Mouse (Mus musculus) liver, embryonic 11.5 days (tissue): ENCODE data around the gene Akt1. TPM values are rescaled to one million over a fixed set of nuclear protein-coding genes. Genes with fewer than 3 reads are reported as not detected.
A peak's percentile ranks its signal among the peaks of the same experiment; 100 is the strongest.

Experiments
- ATAC-seq: fragments of 200-750 bp; cut with Nextera tagmentation; replicated peaks from 2 replicates; pipeline ENCODE4 v1.8.0; 2017; ENCODE audit warnings: moderate number of reproducible peaks, mild to moderate bottlenecking, moderate TSS enrichment, moderate library complexity; ENCODE audit not compliant: low FRiP score
- DNase-seq: peaks from one replicate; pipeline ENCODE4 v3.0.0-alpha.2; 2017; ENCODE audit warnings: low spot score
- H3K27ac ChIP-seq: fragments of 300-500 bp; sonication (generic); 2 replicates; pipeline ENCODE4 v1.5.1; 2014; ENCODE audit warnings: mild to moderate bottlenecking, low read depth, low read length, control low read depth
- H3K27me3 ChIP-seq: fragments of 300-500 bp; sonication (generic); replicated peaks from 2 replicates; pipeline ENCODE4 v1.6.1; 2014; ENCODE audit warnings: low read length, mixed read lengths; ENCODE audit not compliant: control insufficient read depth, insufficient read depth
- H3K36me3 ChIP-seq: fragments of 300-500 bp; sonication (generic); 2 replicates; pipeline ENCODE4 v1.6.1; 2014; ENCODE audit warnings: mild to moderate bottlenecking, low read length, moderate library complexity, mixed read lengths; ENCODE audit not compliant: control insufficient read depth, insufficient read depth
- H3K4me1 ChIP-seq: fragments of 300-500 bp; sonication (generic); replicated peaks from 2 replicates; pipeline ENCODE4 v1.6.1; 2014; ENCODE audit warnings: low read length, mixed read lengths; ENCODE audit not compliant: control insufficient read depth, insufficient read depth
- H3K4me2 ChIP-seq: fragments of 300-500 bp; sonication (generic); 2 replicates; pipeline ENCODE4 v1.6.1; 2014; ENCODE audit warnings: mild to moderate bottlenecking, control low read depth, moderate library complexity
- H3K4me3 ChIP-seq: fragments of 300-500 bp; sonication (generic); 2 replicates; pipeline ENCODE4 v1.5.1; 2014; ENCODE audit warnings: low read depth, low read length, control low read depth
- H3K9ac ChIP-seq: fragments of 300-500 bp; sonication (generic); 2 replicates; pipeline ENCODE4 v1.6.1; 2014; ENCODE audit warnings: low read depth, low read length, control low read depth
- H3K9me3 ChIP-seq: fragments of 300-500 bp; sonication (generic); 2 replicates; pipeline ENCODE4 v1.6.1; 2016; ENCODE audit warnings: low read length, inconsistent platforms, mixed read lengths; ENCODE audit not compliant: control insufficient read depth
- WGBS: fragments of 180-500 bp; shearing (Covaris S2); extraction: QIAGEN DNeasy Blood & Tissue Kit; methylation state at CpG from one replicate; pipeline ENCODE4 v1.1.7; 2014; 5-methylcytosine and 5-hydroxymethylcytosine counted together
- polyA plus RNA-seq: library from polyadenylated mRNA; unstranded; fragments of >200 nt; fragmentation: Nextera tagmentation; extraction: Ambion mirVana; gene quantifications from 2 replicates; pipeline ENCODE4 v1.2.1, GENCODE M21; 2014

Akt1 gene
- polyA plus RNA-seq, 1 experiment from 2014 or later = 62.9 TPM

- H3K27me3 ChIP-seq = peaks cover 15% of the 10 kb centered on the region
- H3K36me3 ChIP-seq = no peaks in the 10 kb centered on the region
- no peaks in the 10 kb centered on the region for H3K9me3 ChIP-seq
- no peak for ATAC-seq
- H3K4me3 ChIP-seq = no peak overlapping the region
- H3K9ac ChIP-seq = no peak overlapping the region
- WGBS = 51% methylated on average over 3 of the region's 3 CpGs
- no peak for DNase-seq
- no peak overlapping the region for H3K27ac ChIP-seq
- H3K4me2 ChIP-seq = no peak overlapping the region
- H3K4me1 ChIP-seq = peaks cover 53% of the 10 kb centered on the region
These were observed 52.8 kb downstream of the Akt1 start for GRCm38 (mm10) chr12:112621900-112622299.

DNA sequence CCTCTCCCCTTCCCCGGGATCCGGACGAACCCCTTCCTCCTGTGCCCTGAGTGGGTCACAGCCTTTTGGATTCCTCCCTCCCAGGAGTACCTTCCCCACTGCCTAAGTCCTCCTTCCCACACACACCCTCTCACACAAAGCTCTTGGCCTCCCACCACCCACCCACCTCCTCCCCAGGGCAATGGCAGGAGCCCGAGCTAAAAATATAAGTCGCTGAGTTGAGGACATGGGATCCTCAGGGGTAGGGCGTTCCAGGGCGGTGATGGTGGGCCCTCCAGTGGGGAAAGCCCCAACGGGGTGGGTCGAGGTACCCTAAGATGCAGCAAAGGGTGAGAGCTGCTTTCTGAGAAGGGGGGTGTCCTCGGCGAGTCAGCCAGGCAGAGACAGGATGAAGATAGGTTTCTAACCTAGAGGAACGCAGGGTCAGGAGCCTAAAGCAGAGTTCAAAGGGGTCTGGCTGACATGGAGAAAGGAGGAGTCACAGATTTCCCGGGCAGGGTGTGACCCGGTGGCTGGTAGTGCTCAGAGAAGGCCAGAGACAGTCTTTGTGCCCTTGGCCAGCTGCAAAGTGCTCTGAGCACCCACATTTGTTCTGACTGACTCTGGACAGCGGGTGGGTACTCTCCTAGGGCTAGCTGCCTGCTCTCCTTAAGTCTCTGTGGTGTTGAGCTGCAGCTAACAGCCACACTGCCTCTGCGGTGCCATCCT lies 54.2 kb downstream of the Akt1 start:
- no peak overlapping the region for H3K27ac ChIP-seq
- peak overlapping the region; percentile 72 for H3K9ac ChIP-seq
- H3K4me2 ChIP-seq = peak overlapping the region; percentile 99
- no peak for ATAC-seq
- H3K27me3 ChIP-seq = peaks cover 15% of the 10 kb centered on the region
- peak overlapping the region; percentile 57 for H3K4me3 ChIP-seq
- no peaks in the 10 kb centered on the region for H3K36me3 ChIP-seq
- H3K9me3 ChIP-seq = no peaks in the 10 kb centered on the region
- H3K4me1 ChIP-seq = peaks cover 48% of the 10 kb centered on the region
- DNase-seq = no peak
- 15% methylated on average over 15 of the region's 16 CpGs for WGBS

GRCm38 (mm10) chr12:112619686-112620353 lies 54.9 kb downstream of the Akt1 start, which contains the start of gene Adssl1:
TSS of gene Adssl1 (plus strand) at chr12:112620045.
- peak within 1 kb of the TSS; percentile 57 for H3K4me3 ChIP-seq
- H3K9me3 ChIP-seq = no peaks in the 10 kb centered on the region
- peak within 1 kb of the TSS; percentile 99 for H3K4me2 ChIP-seq
- WGBS = under 1% methylated on average over 54 of the region's 56 CpGs
- H3K4me1 ChIP-seq = peaks cover 48% of the 10 kb centered on the region
- peak within 1 kb of the TSS; percentile 72 for H3K9ac ChIP-seq
- peaks cover 15% of the 10 kb centered on the region for H3K27me3 ChIP-seq
- DNase-seq = peak; percentile 79
- ATAC-seq = peak; percentile 59
- no peaks in the 10 kb centered on the region for H3K36me3 ChIP-seq
- no peak within 1 kb of the TSS; the same call in 1 of the 2 replicates for H3K27ac ChIP-seq

- no peaks in the 10 kb centered on the region for H3K9me3 ChIP-seq
- peak overlapping the region; percentile 72 for H3K9ac ChIP-seq
- H3K4me3 ChIP-seq = peak overlapping the region; percentile 57
- peak overlapping the region; percentile 99 for H3K4me2 ChIP-seq
- H3K4me1 ChIP-seq = peaks cover 48% of the 10 kb centered on the region
- H3K27me3 ChIP-seq = peaks cover 15% of the 10 kb centered on the region
- DNase-seq (no peak), ATAC-seq (no peak)
- H3K27ac ChIP-seq = no peak overlapping the region; the same call in 1 of the 2 replicates
- H3K36me3 ChIP-seq = no peaks in the 10 kb centered on the region
- WGBS = 16% methylated on average over 13 of the region's 13 CpGs
These were observed 55.6 kb downstream of the Akt1 start for GRCm38 (mm10) chr12:112618981-112619685.

GRCm38 (mm10) chr12:112617898-112618380 lies 56.7 kb downstream of the Akt1 start:
- Histone ChIP-seq H3K27me3 (peaks cover 15% of the 10 kb centered on the region), H3K9ac (0 out of 2 replicates have a peak overlapping the region, but pooled peaks have one; percentile 20), H3K4me1 (peaks cover 37% of the 10 kb centered on the region), H3K4me3 (no peak overlapping the region), H3K9me3 (no peaks in the 10 kb centered on the region), H3K4me2 (no peak overlapping the region), H3K27ac (no peak overlapping the region), H3K36me3 (no peaks in the 10 kb centered on the region)
- DNase-seq (peak; percentile 74), ATAC-seq (peak; percentile 67)
- 10% methylated on average over 8 of the region's 8 CpGs for WGBS

DNA sequence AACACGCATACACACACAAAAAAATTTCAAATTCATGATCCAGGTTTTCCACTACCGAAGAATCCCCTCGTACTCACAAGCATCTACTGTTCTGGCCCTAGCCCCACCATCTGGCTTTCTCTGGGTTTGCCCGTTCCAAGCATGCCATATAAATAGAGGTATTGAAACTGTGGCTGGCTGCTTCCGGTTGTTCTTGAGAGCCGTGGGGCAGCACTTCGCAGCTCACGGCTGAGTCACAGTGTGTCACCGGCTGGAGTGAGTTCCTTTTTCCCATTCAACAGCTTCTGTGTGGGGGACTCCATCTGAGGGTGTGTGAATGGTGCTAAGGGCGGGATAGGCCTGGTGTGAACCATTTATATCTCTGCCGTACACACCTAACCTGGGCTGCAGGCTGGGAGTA lies 57.5 kb downstream of the Akt1 start:
- no peak for DNase-seq
- 62% methylated on average over 11 of the region's 11 CpGs for WGBS
- H3K4me3 ChIP-seq = no peak overlapping the region
- H3K27ac ChIP-seq = no peak overlapping the region
- no peaks in the 10 kb centered on the region for H3K36me3 ChIP-seq
- no peak for ATAC-seq
- peaks cover 34% of the 10 kb centered on the region for H3K4me1 ChIP-seq
- no peak overlapping the region for H3K9ac ChIP-seq
- H3K9me3 ChIP-seq = no peaks in the 10 kb centered on the region
- H3K27me3 ChIP-seq = peaks cover 15% of the 10 kb centered on the region
- H3K4me2 ChIP-seq = no peak overlapping the region

GRCm38 (mm10) chr12:112616668-112617067 lies 58.0 kb downstream of the Akt1 start:
- peaks cover 29% of the 10 kb centered on the region for H3K4me1 ChIP-seq
- ATAC-seq = no peak

DNA sequence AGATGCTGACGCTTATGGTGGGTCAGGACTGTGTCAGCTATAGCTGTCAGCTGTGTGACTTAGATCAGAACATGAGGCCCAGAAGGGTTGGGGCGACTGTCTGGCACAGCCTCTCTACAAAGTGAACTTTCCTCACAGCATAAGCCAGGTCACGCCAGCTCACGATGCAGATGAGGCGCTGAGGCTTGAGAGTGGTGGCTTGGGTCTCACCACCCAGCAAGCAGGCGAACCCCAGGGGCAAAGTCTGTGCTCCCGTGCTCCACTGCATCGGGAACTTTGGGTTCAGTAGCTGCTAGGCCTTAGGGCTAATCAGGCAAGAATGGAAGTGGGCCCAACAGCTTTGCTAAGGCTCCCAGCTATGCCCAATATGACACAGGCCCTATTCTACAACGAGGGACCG lies 65.7 kb downstream of the Akt1 start:
- H3K27ac ChIP-seq = no peak overlapping the region
- no peak for ATAC-seq
- no peaks in the 10 kb centered on the region for H3K9me3 ChIP-seq
- H3K9ac ChIP-seq = no peak overlapping the region
- no peak for DNase-seq
- H3K27me3 ChIP-seq = no peaks in the 10 kb centered on the region
- H3K4me2 ChIP-seq = no peak overlapping the region
- WGBS = 86% methylated on average over 10 of the region's 10 CpGs
- H3K36me3 ChIP-seq = peaks cover 16% of the 10 kb centered on the region; the same call in 1 of the 2 replicates
- no peaks in the 10 kb centered on the region for H3K4me1 ChIP-seq
- no peak overlapping the region for H3K4me3 ChIP-seq

More at GRCm38 (mm10) chr12:112616668-112617067, 58.0 kb downstream of the Akt1 start:
- 47% methylated on average over 9 of the region's 9 CpGs for WGBS
- Histone ChIP-seq H3K27ac (no peak overlapping the region), H3K27me3 (peaks cover 14% of the 10 kb centered on the region), H3K9ac (no peak overlapping the region), H3K4me3 (no peak overlapping the region), H3K4me2 (no peak overlapping the region), H3K9me3 (no peaks in the 10 kb centered on the region), H3K36me3 (no peaks in the 10 kb centered on the region)
- DNase-seq = no peak
